8 mouse cellular contexts compared by ENCODE assay signal in genomic region chr4:133706956-133707355, GRCm38 (mm10). TPM values are rescaled to one million over a fixed set of nuclear protein-coding genes. Genes with fewer than 3 reads are reported as not detected.
A peak's percentile ranks its signal among the peaks of the same experiment; 100 is the strongest.
DNase-seq lines count a peak whose midpoint lies in the region; ATAC-seq lines count a peak whose summit lies in the region.

No protein-coding gene starts in this region.

- peak overlapping the region; percentile 25; the same call in 1 of the 2 replicates for H3K27ac ChIP-seq in forebrain, embryonic 12.5 days
- no peak overlapping the region for H3K27ac ChIP-seq in forebrain, embryonic 14.5 days (ENCODE audit: low read depth, low read length)
- peak overlapping the region; percentile 47 for H3K27ac ChIP-seq in hindbrain, embryonic 14.5 days
- peak overlapping the region; percentile 97 for H3K27ac ChIP-seq in macrophage
- H3K27ac ChIP-seq in stomach, embryonic 16.5 days (ENCODE audit: low read length), result peak overlapping the region; percentile 82

- ATAC-seq in forebrain, embryonic 12.5 days (ENCODE audit: low FRiP score), result no peak
- no peak for ATAC-seq in forebrain, embryonic 14.5 days
- no peak for ATAC-seq in hindbrain, embryonic 14.5 days (ENCODE audit: low FRiP score)
- peak; percentile 45 for ATAC-seq in stomach, embryonic 16.5 days (ENCODE audit: insufficient read depth, low FRiP score)

- DNase-seq in forebrain, embryonic 14.5 days (ENCODE audit: low spot score), result no peak
- DNase-seq in adrenal gland, postnatal 36 days, result peak; percentile 61 to 76
- DNase-seq in frontal cortex, postnatal 10 days (ENCODE audit: low spot score in 2 of 2), result peak; percentile 43 to 48
- no peak for DNase-seq in hindbrain, embryonic 14.5 days (ENCODE audit: low spot score)
- DNase-seq in layer of hippocampus, postnatal 36 days, result peak; percentile 46 to 60

- H3K79me2 ChIP-seq in macrophage (ENCODE audit: inconsistent target), result peaks cover 83% of the 10 kb centered on the region

- no peaks in the 10 kb centered on the region for H3K27me3 ChIP-seq in forebrain, embryonic 12.5 days
- H3K27me3 ChIP-seq in forebrain, embryonic 14.5 days (replicated peaks; ENCODE audit: control insufficient read depth, insufficient read depth, low read length), result no peaks in the 10 kb centered on the region
- no peaks in the 10 kb centered on the region for H3K27me3 ChIP-seq in hindbrain, embryonic 14.5 days (ENCODE audit: control insufficient read depth, insufficient read depth, low read length)
- no peaks in the 10 kb centered on the region for H3K27me3 ChIP-seq in stomach, embryonic 16.5 days (ENCODE audit: control insufficient read depth, insufficient read depth, low read length)

- H3K36me3 ChIP-seq in forebrain, embryonic 12.5 days (replicated peaks), result peaks cover 73% of the 10 kb centered on the region
- H3K36me3 ChIP-seq in forebrain, embryonic 14.5 days (ENCODE audit: control insufficient read depth, insufficient read depth, low read length), result peaks cover 56% of the 10 kb centered on the region
- peaks cover 36% of the 10 kb centered on the region for H3K36me3 ChIP-seq in hindbrain, embryonic 14.5 days (replicated peaks; ENCODE audit: control insufficient read depth, insufficient read depth)
- H3K36me3 ChIP-seq in macrophage (ENCODE audit: inconsistent target), result no peaks in the 10 kb centered on the region
- peaks cover 8% of the 10 kb centered on the region; the same call in 1 of the 2 replicates for H3K36me3 ChIP-seq in stomach, embryonic 16.5 days (ENCODE audit: control insufficient read depth, insufficient read depth, low read length)

- no peak overlapping the region for H3K9ac ChIP-seq in forebrain, embryonic 12.5 days
- H3K9ac ChIP-seq in forebrain, embryonic 14.5 days (ENCODE audit: low read length), result no peak overlapping the region
- H3K9ac ChIP-seq in hindbrain, embryonic 14.5 days, result 0 out of 2 replicates have a peak overlapping the region, but pooled peaks have one; percentile 13
- H3K9ac ChIP-seq in stomach, embryonic 16.5 days (ENCODE audit: low read length), result peak overlapping the region; percentile 31; the same call in 1 of the 2 replicates

- peaks cover 8% of the 10 kb centered on the region for H3K4me1 ChIP-seq in forebrain, embryonic 12.5 days
- H3K4me1 ChIP-seq in forebrain, embryonic 14.5 days (ENCODE audit: control insufficient read depth, insufficient read depth, low read length), result peaks cover 6% of the 10 kb centered on the region
- H3K4me1 ChIP-seq in hindbrain, embryonic 14.5 days (replicated peaks; ENCODE audit: control insufficient read depth, insufficient read depth, low read length), result 0 out of 2 replicates have a peak, but pooled peaks cover 9% of the 10 kb centered on the region
- peaks cover 40% of the 10 kb centered on the region for H3K4me1 ChIP-seq in stomach, embryonic 16.5 days (ENCODE audit: control insufficient read depth, insufficient read depth, low read length)

- no peak overlapping the region for H3K4me2 ChIP-seq in forebrain, embryonic 12.5 days
- H3K4me2 ChIP-seq in forebrain, embryonic 14.5 days (ENCODE audit: low read length), result no peak overlapping the region
- no peak overlapping the region for H3K4me2 ChIP-seq in hindbrain, embryonic 14.5 days (replicated peaks)
- H3K4me2 ChIP-seq in stomach, embryonic 16.5 days (ENCODE audit: low read depth, low read length), result 0 out of 2 replicates have a peak overlapping the region, but pooled peaks have one; percentile 31

- 79% methylated on average over 8 of the region's 8 CpGs for WGBS in forebrain, embryonic 12.5 days
- WGBS in forebrain, embryonic 14.5 days, result 91% methylated on average over 8 of the region's 8 CpGs
- WGBS in hindbrain, embryonic 14.5 days, result 74% methylated on average over 8 of the region's 8 CpGs
- WGBS in macrophage (ENCODE audit: missing documents), result 0% methylated on average over 8 of the region's 8 CpGs
- 27% methylated on average over 8 of the region's 8 CpGs for WGBS in stomach, embryonic 16.5 days

- H3K4me3 ChIP-seq in forebrain, embryonic 12.5 days (replicated peaks), result no peak overlapping the region
- no peak overlapping the region for H3K4me3 ChIP-seq in forebrain, embryonic 14.5 days (ENCODE audit: low read depth, low read length)
- no peak overlapping the region for H3K4me3 ChIP-seq in hindbrain, embryonic 14.5 days (replicated peaks; ENCODE audit: low read length)
- H3K4me3 ChIP-seq in macrophage (ENCODE audit: inconsistent target), result no peak overlapping the region
- H3K4me3 ChIP-seq in stomach, embryonic 16.5 days (replicated peaks; ENCODE audit: low read length), result no peak overlapping the region

- no peaks in the 10 kb centered on the region for H3K9me3 ChIP-seq in forebrain, embryonic 12.5 days
- H3K9me3 ChIP-seq in forebrain, embryonic 14.5 days (replicated peaks; ENCODE audit: control insufficient read depth, low read length), result no peaks in the 10 kb centered on the region
- no peaks in the 10 kb centered on the region for H3K9me3 ChIP-seq in hindbrain, embryonic 14.5 days (ENCODE audit: control insufficient read depth, low read length)
- H3K9me3 ChIP-seq in stomach, embryonic 16.5 days (replicated peaks; ENCODE audit: control insufficient read depth, low read length), result no peaks in the 10 kb centered on the region

RNA-seq across cellular contexts. Expression of gene Pigv, which starts 34.5 kb away (rescaled TPM):
- 17.3 and 18.0 TPM in 2 replicates for polyA plus RNA-seq in forebrain, embryonic 12.5 days (2016; fragmentation: Nextera tagmentation; extraction: Ambion mirVana)
- 7.0 and 8.1 TPM in 2 replicates for polyA plus RNA-seq in forebrain, embryonic 14.5 days (2014; fragmentation: Nextera tagmentation; extraction: Ambion mirVana)
- 10 to 100 TPM; 17.7 to 20.8 TPM for total RNA-seq in adrenal gland, postnatal 36 days (2021)
- polyA plus RNA-seq in hindbrain, embryonic 14.5 days (2014; fragmentation: Nextera tagmentation; extraction: Ambion mirVana), result 9.9 and 10.1 TPM in 2 replicates
- 1 to 10 TPM; 8.3 to 9.1 TPM for total RNA-seq in layer of hippocampus, postnatal 36 days (2021)
- 10 to 100 TPM; 11.7 to 99.4 (median 23.3) TPM for total RNA-seq in macrophage (2018; cell fraction: chromatin; rRNA removed)
- total RNA-seq in macrophage (2018; cell fraction: cytosol; rRNA removed), result 10 to 100 TPM in 21 of 26 experiments, 1 to 10 TPM in 5; 7.2 to 20.6 (median 13.0) TPM
- total RNA-seq in macrophage (2018; cell fraction: nucleus; rRNA removed), result 10 to 100 TPM; 16.8 to 80.0 (median 28.9) TPM
- polyA plus RNA-seq in macrophage (2018), result 3.4 to 11.0 TPM (median 7.7 TPM) in 3 replicates
- polyA plus RNA-seq in stomach, embryonic 16.5 days (2015; fragmentation: Nextera tagmentation; extraction: Ambion mirVana), result 17.9 and 20.1 TPM in 2 replicates

RNA-seq across cellular contexts. Expression of gene Arid1a, which starts 49.6 kb away (rescaled TPM):
- 50.4 and 51.5 TPM in 2 replicates for polyA plus RNA-seq in forebrain, embryonic 12.5 days (2016; fragmentation: Nextera tagmentation; extraction: Ambion mirVana)
- 30.9 and 35.4 TPM in 2 replicates for polyA plus RNA-seq in forebrain, embryonic 14.5 days (2014; fragmentation: Nextera tagmentation; extraction: Ambion mirVana)
- total RNA-seq in adrenal gland, postnatal 36 days (2021), result 10 to 100 TPM; 51.8 to 54.7 TPM
- polyA plus RNA-seq in hindbrain, embryonic 14.5 days (2014; fragmentation: Nextera tagmentation; extraction: Ambion mirVana), result 35.5 and 37.8 TPM in 2 replicates
- total RNA-seq in layer of hippocampus, postnatal 36 days (2021), result 10 to 100 TPM; 75.1 to 87.6 TPM
- total RNA-seq in macrophage (2018; cell fraction: chromatin; rRNA removed), result 100 to 1,000 TPM in 19 of 26 experiments, 10 to 100 TPM in 7; 28.1 to 299 (median 129) TPM
- 10 to 100 TPM; 27.8 to 61.2 (median 49.8) TPM for total RNA-seq in macrophage (2018; cell fraction: cytosol; rRNA removed)
- total RNA-seq in macrophage (2018; cell fraction: nucleus; rRNA removed), result 100 to 1,000 TPM in 11 of 26 experiments, 10 to 100 TPM in 15; 30.5 to 188 (median 96.9) TPM
- polyA plus RNA-seq in macrophage (2018), result 24.4 to 30.0 TPM (median 27.9 TPM) in 3 replicates
- 25.0 and 26.1 TPM in 2 replicates for polyA plus RNA-seq in stomach, embryonic 16.5 days (2015; fragmentation: Nextera tagmentation; extraction: Ambion mirVana)

RNA-seq across cellular contexts. Expression of gene Zdhhc18, which starts 57.0 kb away (rescaled TPM):
- 2.8 and 4.6 TPM in 2 replicates for polyA plus RNA-seq in forebrain, embryonic 12.5 days (2016; fragmentation: Nextera tagmentation; extraction: Ambion mirVana)
- polyA plus RNA-seq in forebrain, embryonic 14.5 days (2014; fragmentation: Nextera tagmentation; extraction: Ambion mirVana), result 2.0 and 2.5 TPM in 2 replicates
- total RNA-seq in adrenal gland, postnatal 36 days (2021), result 10 to 100 TPM; 15.2 to 24.9 TPM
- 3.0 and 3.9 TPM in 2 replicates for polyA plus RNA-seq in hindbrain, embryonic 14.5 days (2014; fragmentation: Nextera tagmentation; extraction: Ambion mirVana)
- 10 to 100 TPM; 30.1 to 32.8 TPM for total RNA-seq in layer of hippocampus, postnatal 36 days (2021)
- total RNA-seq in macrophage (2018; cell fraction: chromatin; rRNA removed), result 100 to 1,000 TPM in 6 of 26 experiments, 10 to 100 TPM in 20; 33.1 to 176 (median 55.0) TPM
- total RNA-seq in macrophage (2018; cell fraction: cytosol; rRNA removed), result 10 to 100 TPM; 12.1 to 36.4 (median 19.1) TPM
- total RNA-seq in macrophage (2018; cell fraction: nucleus; rRNA removed), result 100 to 1,000 TPM in 3 of 26 experiments, 10 to 100 TPM in 23; 29.4 to 155 (median 46.0) TPM
- polyA plus RNA-seq in macrophage (2018), result 15.6 to 22.3 TPM (median 19.4 TPM) in 3 replicates
- 2.0 and 3.4 TPM in 2 replicates for polyA plus RNA-seq in stomach, embryonic 16.5 days (2015; fragmentation: Nextera tagmentation; extraction: Ambion mirVana)

Comparison
In these comparisons a context has a peak if more than half of its experiments do, and no peak if none do; other contexts are left out.
1. H3K9ac ChIP-seq: peak in hindbrain, embryonic 14.5 days (single experiment) and stomach, embryonic 16.5 days (single experiment); none in forebrain, embryonic 12.5 days (single experiment) and forebrain, embryonic 14.5 days (single experiment).
2. DNase-seq: peak in adrenal gland, postnatal 36 days (2 of 2), frontal cortex, postnatal 10 days (2 of 2) and layer of hippocampus, postnatal 36 days (2 of 2); none in forebrain, embryonic 14.5 days (single experiment) and hindbrain, embryonic 14.5 days (single experiment).